Mouse (Mus musculus): ENCODE data around the gene Supt5. TPM values are rescaled to one million over a fixed set of nuclear protein-coding genes. Genes with fewer than 3 reads are reported as not detected.

Gene Supt5
- polyA plus RNA-seq, 1 experiment from 2014 or later, result 77.1 TPM

DNA sequence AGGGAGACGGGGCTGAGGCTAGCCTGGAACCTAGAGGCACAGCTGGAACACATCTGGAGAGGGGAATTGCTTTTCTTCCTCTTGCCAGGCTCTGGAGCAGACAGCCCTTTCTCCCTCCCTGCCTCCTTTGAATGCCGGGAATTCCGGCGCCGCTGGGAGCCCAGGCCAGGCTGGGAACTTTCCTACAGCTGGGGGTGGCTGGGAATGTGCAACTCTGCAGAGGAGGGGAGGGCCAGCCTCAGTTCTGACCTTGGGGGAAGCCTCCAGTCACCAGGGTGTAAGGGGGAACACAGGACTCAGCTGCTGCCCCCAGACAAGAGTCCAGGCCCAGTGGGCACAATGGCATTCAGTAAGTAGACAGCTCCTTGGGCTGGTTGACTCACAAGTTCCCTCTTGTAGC is 18.4 kb upstream of the Supt5 start:
- Histone ChIP-seq H3K9ac (replicated peaks; ENCODE audit: low read depth, low read length) (no peak overlapping the region), H3K36me3 (ENCODE audit: control insufficient read depth, insufficient read depth, low read length) (peaks cover 25% of the 10 kb centered on the region), H3K4me2 (ENCODE audit: low read depth, low read length) (no peak overlapping the region), H3K4me1 (ENCODE audit: control insufficient read depth, insufficient read depth, low read length) (no peaks in the 10 kb centered on the region; the same call in 1 of the 2 replicates), H3K27me3 (ENCODE audit: control insufficient read depth, insufficient read depth, low read length) (no peaks in the 10 kb centered on the region), H3K4me3 (ENCODE audit: low read depth, low read length) (no peak overlapping the region), H3K27ac (ENCODE audit: low read depth, low read length) (peak overlapping the region; percentile 34; the same call in 1 of the 2 replicates), H3K9me3 (ENCODE audit: control insufficient read depth, low read length) (no peaks in the 10 kb centered on the region)
- WGBS, result 16% methylated on average over 1 of the region's 5 CpGs
- 0 out of 2 replicates have a peak, but pooled peaks have one; percentile 28 for ATAC-seq (ENCODE audit: low read depth)

GRCm38 (mm10) chr7:28355221-28355620 is 16.7 kb upstream of the Supt5 start:
- Histone ChIP-seq H3K9me3 (ENCODE audit: control insufficient read depth, low read length) (no peaks in the 10 kb centered on the region), H3K4me3 (ENCODE audit: low read depth, low read length) (no peak overlapping the region), H3K9ac (replicated peaks; ENCODE audit: low read depth, low read length) (no peak overlapping the region), H3K27me3 (ENCODE audit: control insufficient read depth, insufficient read depth, low read length) (no peaks in the 10 kb centered on the region), H3K4me1 (ENCODE audit: control insufficient read depth, insufficient read depth, low read length) (peaks cover 8% of the 10 kb centered on the region), H3K27ac (ENCODE audit: low read depth, low read length) (no peak overlapping the region), H3K36me3 (ENCODE audit: control insufficient read depth, insufficient read depth, low read length) (peaks cover 17% of the 10 kb centered on the region), H3K4me2 (ENCODE audit: low read depth, low read length) (no peak overlapping the region)
- ATAC-seq (ENCODE audit: low read depth), result no peak
- WGBS, result 86% methylated on average over 3 of the region's 3 CpGs

- Histone ChIP-seq H3K9me3 (ENCODE audit: control insufficient read depth, low read length) (no peaks in the 10 kb centered on the region), H3K9ac (replicated peaks; ENCODE audit: low read depth, low read length) (no peak overlapping the region)
- 88% methylated on average over 3 of the region's 3 CpGs for WGBS
Measured at GRCm38 (mm10) chr7:28354596-28354995, 16.1 kb upstream of the Supt5 start.

GRCm38 (mm10) chr7:28354113-28354581 is 15.6 kb upstream of the Supt5 start:
- WGBS, result 88% methylated on average over 3 of the region's 3 CpGs
- ATAC-seq (ENCODE audit: low read depth), result no peak
- H3K9me3 ChIP-seq (ENCODE audit: control insufficient read depth, low read length), result no peaks in the 10 kb centered on the region
- no peak overlapping the region for H3K9ac ChIP-seq (replicated peaks; ENCODE audit: low read depth, low read length)
- no peak overlapping the region for H3K27ac ChIP-seq (ENCODE audit: low read depth, low read length)
- H3K4me2 ChIP-seq (ENCODE audit: low read depth, low read length), result no peak overlapping the region
- H3K36me3 ChIP-seq (ENCODE audit: control insufficient read depth, insufficient read depth, low read length), result peaks cover 16% of the 10 kb centered on the region
- H3K27me3 ChIP-seq (ENCODE audit: control insufficient read depth, insufficient read depth, low read length), result no peaks in the 10 kb centered on the region
- H3K4me1 ChIP-seq (ENCODE audit: control insufficient read depth, insufficient read depth, low read length), result peaks cover 15% of the 10 kb centered on the region
- H3K4me3 ChIP-seq (ENCODE audit: low read depth, low read length), result no peak overlapping the region

More at GRCm38 (mm10) chr7:28354596-28354995, 16.1 kb upstream of the Supt5 start:
- no peak for ATAC-seq (ENCODE audit: low read depth)
- H3K4me1 ChIP-seq (ENCODE audit: control insufficient read depth, insufficient read depth, low read length), result peaks cover 12% of the 10 kb centered on the region
- H3K36me3 ChIP-seq (ENCODE audit: control insufficient read depth, insufficient read depth, low read length), result peaks cover 16% of the 10 kb centered on the region
- no peaks in the 10 kb centered on the region for H3K27me3 ChIP-seq (ENCODE audit: control insufficient read depth, insufficient read depth, low read length)
- no peak overlapping the region for H3K4me3 ChIP-seq (ENCODE audit: low read depth, low read length)
- H3K27ac ChIP-seq (ENCODE audit: low read depth, low read length), result no peak overlapping the region
- no peak overlapping the region for H3K4me2 ChIP-seq (ENCODE audit: low read depth, low read length)

- ATAC-seq (ENCODE audit: low read depth), result no peak
- no peak overlapping the region for H3K4me3 ChIP-seq (ENCODE audit: low read depth, low read length)
- WGBS, result 95% methylated on average over 2 of the region's 2 CpGs
- H3K9me3 ChIP-seq (ENCODE audit: control insufficient read depth, low read length), result no peaks in the 10 kb centered on the region
- H3K36me3 ChIP-seq (ENCODE audit: control insufficient read depth, insufficient read depth, low read length), result peaks cover 16% of the 10 kb centered on the region
- H3K4me1 ChIP-seq (ENCODE audit: control insufficient read depth, insufficient read depth, low read length), result peaks cover 15% of the 10 kb centered on the region
- H3K27me3 ChIP-seq (ENCODE audit: control insufficient read depth, insufficient read depth, low read length), result no peaks in the 10 kb centered on the region
- no peak overlapping the region for H3K27ac ChIP-seq (ENCODE audit: low read depth, low read length)
- no peak overlapping the region for H3K4me2 ChIP-seq (ENCODE audit: low read depth, low read length)
- no peak overlapping the region for H3K9ac ChIP-seq (replicated peaks; ENCODE audit: low read depth, low read length)
Measured at GRCm38 (mm10) chr7:28353267-28353666, 14.7 kb upstream of the Supt5 start.

DNA sequence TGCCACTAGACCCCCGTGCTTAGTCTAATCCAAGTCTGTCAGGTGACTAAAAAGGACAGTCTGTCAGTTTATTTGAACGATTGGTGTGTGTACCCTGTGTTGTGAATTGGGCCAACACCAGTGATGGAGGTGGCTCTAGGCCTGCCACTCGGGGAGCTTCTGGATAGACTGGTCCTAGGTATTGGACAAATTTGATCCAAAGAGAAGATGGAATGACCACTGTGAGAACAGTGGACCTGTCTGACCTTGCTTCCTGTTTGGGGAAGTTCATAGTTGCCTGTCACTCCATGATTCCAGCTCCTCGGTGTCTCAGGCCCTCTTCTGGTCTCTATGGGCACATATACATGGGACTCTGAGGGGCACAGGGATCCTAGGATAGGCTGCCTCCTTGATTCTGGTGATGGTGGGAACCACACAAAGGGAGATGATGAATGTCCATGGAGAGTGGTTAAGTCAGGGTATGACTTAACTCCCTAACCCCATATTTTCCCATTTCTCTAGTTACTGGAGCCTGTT is 13.2 kb upstream of the Supt5 start:
- no peak overlapping the region for H3K27ac ChIP-seq (ENCODE audit: low read depth, low read length)
- WGBS, result 50% methylated on average over 4 of the region's 4 CpGs
- no peak for ATAC-seq (ENCODE audit: low read depth)

GRCm38 (mm10) chr7:28350155-28350883 is 11.8 kb upstream of the Supt5 start, which contains the start of gene Rps16:
Gene Rps16 (plus strand): TSS chr7:28350652.
- Histone ChIP-seq H3K9ac (replicated peaks; ENCODE audit: low read depth, low read length) (peak within 1 kb of the TSS; percentile 94), H3K9me3 (ENCODE audit: control insufficient read depth, low read length) (no peaks in the 10 kb centered on the region), H3K27ac (ENCODE audit: low read depth, low read length) (peak within 1 kb of the TSS; percentile 76), H3K4me3 (ENCODE audit: low read depth, low read length) (peak within 1 kb of the TSS; percentile 67), H3K4me1 (ENCODE audit: control insufficient read depth, insufficient read depth, low read length) (peaks cover 15% of the 10 kb centered on the region), H3K36me3 (ENCODE audit: control insufficient read depth, insufficient read depth, low read length) (peaks cover 16% of the 10 kb centered on the region), H3K27me3 (ENCODE audit: control insufficient read depth, insufficient read depth, low read length) (no peaks in the 10 kb centered on the region), H3K4me2 (ENCODE audit: low read depth, low read length) (peak within 1 kb of the TSS; percentile 71)
- peak; percentile 94 for ATAC-seq (ENCODE audit: low read depth)
- under 1% methylated on average over 49 of the region's 50 CpGs for WGBS

More for the DNA sequence above, 13.2 kb upstream of the Supt5 start:
- H3K4me2 ChIP-seq (ENCODE audit: low read depth, low read length), result peak overlapping the region; percentile 71
- peaks cover 16% of the 10 kb centered on the region for H3K36me3 ChIP-seq (ENCODE audit: control insufficient read depth, insufficient read depth, low read length)
- no peaks in the 10 kb centered on the region for H3K9me3 ChIP-seq (ENCODE audit: control insufficient read depth, low read length)
- H3K9ac ChIP-seq (replicated peaks; ENCODE audit: low read depth, low read length), result peak overlapping the region; percentile 94; the same call in 1 of the 2 replicates
- H3K4me1 ChIP-seq (ENCODE audit: control insufficient read depth, insufficient read depth, low read length), result peaks cover 15% of the 10 kb centered on the region
- no peaks in the 10 kb centered on the region for H3K27me3 ChIP-seq (ENCODE audit: control insufficient read depth, insufficient read depth, low read length)
- H3K4me3 ChIP-seq (ENCODE audit: low read depth, low read length), result peak overlapping the region; percentile 67

GRCm38 (mm10) chr7:28348601-28349000 is 10.1 kb upstream of the Supt5 start:
- no peak for ATAC-seq (ENCODE audit: low read depth)
- H3K36me3 ChIP-seq (ENCODE audit: control insufficient read depth, insufficient read depth, low read length), result peaks cover 5% of the 10 kb centered on the region
- peaks cover 15% of the 10 kb centered on the region for H3K4me1 ChIP-seq (ENCODE audit: control insufficient read depth, insufficient read depth, low read length)
- no peak overlapping the region for H3K27ac ChIP-seq (ENCODE audit: low read depth, low read length)
- WGBS, result 91% methylated on average over 7 of the region's 7 CpGs
- H3K4me3 ChIP-seq (ENCODE audit: low read depth, low read length), result no peak overlapping the region
- H3K9me3 ChIP-seq (ENCODE audit: control insufficient read depth, low read length), result no peaks in the 10 kb centered on the region
- no peaks in the 10 kb centered on the region for H3K27me3 ChIP-seq (ENCODE audit: control insufficient read depth, insufficient read depth, low read length)
- H3K4me2 ChIP-seq (ENCODE audit: low read depth, low read length), result no peak overlapping the region
- H3K9ac ChIP-seq (replicated peaks; ENCODE audit: low read depth, low read length), result no peak overlapping the region

DNA sequence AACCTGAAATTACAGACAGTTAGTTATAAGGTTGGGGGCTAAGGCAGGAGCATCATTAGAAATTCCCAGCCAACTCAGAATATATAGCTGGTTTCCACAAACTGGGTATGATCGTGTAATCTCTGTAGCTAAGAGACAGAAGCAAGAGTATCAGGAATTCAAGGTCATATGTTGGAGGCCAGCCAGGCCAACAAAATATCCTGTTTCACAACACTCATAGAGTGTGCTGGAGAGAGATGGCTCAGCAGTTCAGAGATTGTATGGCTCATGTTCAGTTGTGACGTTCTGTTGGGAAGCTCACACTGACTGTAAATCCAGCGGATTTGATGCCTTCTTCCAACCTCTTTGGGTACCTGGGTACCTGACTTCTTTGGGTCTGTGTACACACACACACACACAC is 9.2 kb upstream of the Supt5 start:
- H3K4me3 ChIP-seq (ENCODE audit: low read depth, low read length), result no peak overlapping the region
- no peak overlapping the region for H3K27ac ChIP-seq (ENCODE audit: low read depth, low read length)
- H3K36me3 ChIP-seq (ENCODE audit: control insufficient read depth, insufficient read depth, low read length), result no peaks in the 10 kb centered on the region; the same call in 1 of the 2 replicates
- 87% methylated on average over 3 of the region's 3 CpGs for WGBS
- ATAC-seq (ENCODE audit: low read depth), result no peak
- peaks cover 15% of the 10 kb centered on the region for H3K4me1 ChIP-seq (ENCODE audit: control insufficient read depth, insufficient read depth, low read length)
- H3K9ac ChIP-seq (replicated peaks; ENCODE audit: low read depth, low read length), result no peak overlapping the region
- no peak overlapping the region for H3K4me2 ChIP-seq (ENCODE audit: low read depth, low read length)
- no peaks in the 10 kb centered on the region for H3K27me3 ChIP-seq (ENCODE audit: control insufficient read depth, insufficient read depth, low read length)
- no peaks in the 10 kb centered on the region for H3K9me3 ChIP-seq (ENCODE audit: control insufficient read depth, low read length)

All from neural tube, embryonic 14.5 days (tissue).